Mouse (Mus musculus) heart, postnatal 4 days (tissue): ENCODE data around the gene Hist2h2ac. TPM values are rescaled to one million over a fixed set of nuclear protein-coding genes. Genes with fewer than 3 reads are reported as not detected.
"Not testable (repeated sequence)": the region's sequence is repeated elsewhere in the genome, so short reads cannot be mapped to it uniquely, and the experiment has no call there.

ENCODE experiments used
- DNase-seq: peaks from one replicate; pipeline ENCODE4 v3.0.0; 2021
- total RNA-seq, 2 experiments: library from RNA; stranded (reverse); gene quantifications; 2 replicates each; pipeline ENCODE4 v1.2.3; 2021

Gene Hist2h2ac
- total RNA-seq, 2 experiments from 2014 or later, result 205 to 211 TPM

GRCm38 (mm10) chr3:96248141-96249033 is 27.7 kb upstream of the Hist2h2ac start:
- DNase-seq, result no peak

- no peak for DNase-seq
Measured at GRCm38 (mm10) chr3:96247356-96248140, 26.9 kb upstream of the Hist2h2ac start.

- DNase-seq, result not testable (repeated sequence)
Measured at GRCm38 (mm10) chr3:96246427-96246856, 25.8 kb upstream of the Hist2h2ac start, which contains the start of gene Hist2h3c1. TSS of gene Hist2h3c1 (plus strand) at chr3:96246685.

GRCm38 (mm10) chr3:96246018-96246417 is 25.3 kb upstream of the Hist2h2ac start:
- not testable (repeated sequence) for DNase-seq

GRCm38 (mm10) chr3:96245003-96245886 is 24.6 kb upstream of the Hist2h2ac start, which contains the start of gene Hist2h2aa1:
TSS of gene Hist2h2aa1 (plus strand) at chr3:96245497.
- peak; percentile 84 for DNase-seq

- DNase-seq, result no peak
Measured at GRCm38 (mm10) chr3:96243921-96244572, 23.4 kb upstream of the Hist2h2ac start.

GRCm38 (mm10) chr3:96240799-96241197 is 20.1 kb upstream of the Hist2h2ac start:
- DNase-seq, result no peak

GRCm38 (mm10) chr3:96239949-96240798 is 19.5 kb upstream of the Hist2h2ac start, which contains the start of gene Hist2h2aa2:
TSS of gene Hist2h2aa2 (minus strand) at chr3:96240276.
- peak; percentile 96 for DNase-seq

- DNase-seq, result peak; percentile 45
Measured at GRCm38 (mm10) chr3:96238954-96239793, 18.5 kb upstream of the Hist2h2ac start, which contains the start of gene Hist2h3c2. TSS of gene Hist2h3c2 (minus strand) at chr3:96239127.

GRCm38 (mm10) chr3:96237904-96238511 is 17.3 kb upstream of the Hist2h2ac start:
- no peak for DNase-seq

- DNase-seq, result no peak
Measured at GRCm38 (mm10) chr3:96237335-96237903, 16.7 kb upstream of the Hist2h2ac start.

- no peak for DNase-seq
Measured at GRCm38 (mm10) chr3:96236834-96237334, 16.2 kb upstream of the Hist2h2ac start.

- DNase-seq, result no peak
Measured at GRCm38 (mm10) chr3:96235836-96236235, 15.2 kb upstream of the Hist2h2ac start.

- DNase-seq, result no peak
Measured at GRCm38 (mm10) chr3:96234914-96235313, 14.2 kb upstream of the Hist2h2ac start.

- DNase-seq, result no peak
Measured at GRCm38 (mm10) chr3:96231758-96232120, 11.1 kb upstream of the Hist2h2ac start.

- no peak for DNase-seq
Measured at GRCm38 (mm10) chr3:96230910-96231757, 10.5 kb upstream of the Hist2h2ac start.

GRCm38 (mm10) chr3:96230404-96230803 is 9.7 kb upstream of the Hist2h2ac start:
- no peak for DNase-seq
